In the genomic region with DNA sequence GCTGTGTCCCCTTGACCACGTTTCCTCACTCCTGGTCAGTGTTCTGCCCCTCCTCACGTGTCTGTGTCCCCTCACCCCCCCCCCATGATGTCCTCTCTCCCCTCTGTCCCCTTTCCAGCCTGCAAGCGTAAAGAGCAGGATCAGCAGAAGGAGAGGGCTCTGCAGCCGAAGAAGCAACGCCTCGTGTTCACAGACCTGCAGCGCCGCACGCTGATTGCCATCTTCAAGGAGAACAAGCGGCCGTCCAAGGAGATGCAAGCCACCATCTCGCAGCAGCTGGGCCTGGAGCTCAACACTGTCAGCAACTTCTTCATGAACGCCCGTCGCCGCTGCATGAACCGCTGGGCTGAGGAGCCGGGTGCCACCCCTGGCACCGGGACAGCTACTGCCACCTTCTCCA, we compare ENCODE assay signal across 11 mouse cellular contexts. TPM values are rescaled to one million over a fixed set of nuclear protein-coding genes. Genes with fewer than 3 reads are reported as not detected.
DNase-seq lines count a peak whose midpoint lies in the region; ATAC-seq and TF ChIP-seq lines count a peak whose summit lies in the region.
"Had no signal": no experiment of that assay in that cellular context is flagged by ENCODE, and none has a peak within 500 bp of the region (broad histone marks: within the 10 kb centered on the region; RNA-seq: fewer than 3 reads in every experiment).

No protein-coding gene starts in this region.

- TF ChIP-seq EP300 in stomach, postnatal 0 days (optimal IDR thresholded peaks at IDR 0.05) = no peak

- no peaks in the 10 kb centered on the region for H3K36me3 ChIP-seq in forebrain, embryonic 10.5 days (replicated peaks)
- H3K36me3 ChIP-seq in forebrain, embryonic 16.5 days (ENCODE audit: control insufficient read depth, insufficient read depth) = no peaks in the 10 kb centered on the region
- H3K36me3 ChIP-seq in stomach, embryonic 15.5 days = no peaks in the 10 kb centered on the region
- no peaks in the 10 kb centered on the region for H3K36me3 ChIP-seq in stomach, postnatal 0 days (ENCODE audit: control insufficient read depth, insufficient read depth, low read length)
- no peaks in the 10 kb centered on the region for H3K36me3 ChIP-seq in limb, embryonic 11.5 days (ENCODE audit: control insufficient read depth, insufficient read depth, low read length)
- H3K36me3 ChIP-seq in neural tube, embryonic 15.5 days = no peaks in the 10 kb centered on the region

- no peak for DNase-seq in forebrain, embryonic 10.5 days (ENCODE audit: extremely low spot score, low spot score)
- DNase-seq in stomach, postnatal 0 days (ENCODE audit: low spot score) = no peak
- DNase-seq in limb, embryonic 11.5 days (ENCODE audit: low spot score) = no peak
- no peak for DNase-seq in Muller cell, postnatal 12 days (ENCODE audit: inconsistent ontology term)
- DNase-seq in yolk sac, embryonic 10.5 days (ENCODE audit: low spot score) = no peak
- DNase-seq: right cerebral cortex, postnatal 25 days had no signal

- peak overlapping the region; percentile 72 for H3K27ac ChIP-seq in forebrain, embryonic 10.5 days
- H3K27ac ChIP-seq in forebrain, embryonic 16.5 days (ENCODE audit: low read length) = no peak overlapping the region
- H3K27ac ChIP-seq in stomach, embryonic 15.5 days = no peak overlapping the region
- no peak overlapping the region for H3K27ac ChIP-seq in stomach, postnatal 0 days (replicated peaks)
- no peak overlapping the region for H3K27ac ChIP-seq in limb, embryonic 11.5 days (replicated peaks; ENCODE audit: low read depth, low read length)
- no peak overlapping the region for H3K27ac ChIP-seq in neural tube, embryonic 15.5 days (replicated peaks)
- H3K27ac ChIP-seq: liver, embryonic 14.5 days had no signal

- H3K9me3 ChIP-seq in forebrain, embryonic 10.5 days = no peaks in the 10 kb centered on the region; the same call in 1 of the 2 replicates
- no peaks in the 10 kb centered on the region for H3K9me3 ChIP-seq in forebrain, embryonic 16.5 days (ENCODE audit: control insufficient read depth, low read length)
- no peaks in the 10 kb centered on the region for H3K9me3 ChIP-seq in stomach, embryonic 15.5 days
- no peaks in the 10 kb centered on the region for H3K9me3 ChIP-seq in stomach, postnatal 0 days (ENCODE audit: control insufficient read depth, low read length)
- H3K9me3 ChIP-seq in limb, embryonic 11.5 days (ENCODE audit: control insufficient read depth, low read length) = no peaks in the 10 kb centered on the region
- no peaks in the 10 kb centered on the region for H3K9me3 ChIP-seq in neural tube, embryonic 15.5 days (replicated peaks)

- peaks cover 68% of the 10 kb centered on the region for H3K27me3 ChIP-seq in forebrain, embryonic 10.5 days (ENCODE audit: poor library complexity, severe bottlenecking)
- peaks cover 10% of the 10 kb centered on the region for H3K27me3 ChIP-seq in forebrain, embryonic 16.5 days (replicated peaks; ENCODE audit: control insufficient read depth, insufficient read depth, low read length)
- H3K27me3 ChIP-seq in stomach, embryonic 15.5 days (replicated peaks) = peaks cover 39% of the 10 kb centered on the region
- no peaks in the 10 kb centered on the region; the same call in none of the 2 replicates for H3K27me3 ChIP-seq in stomach, postnatal 0 days (ENCODE audit: control insufficient read depth, insufficient read depth, low read length)
- H3K27me3 ChIP-seq in limb, embryonic 11.5 days (ENCODE audit: control insufficient read depth, insufficient read depth, low read length) = peaks cover 27% of the 10 kb centered on the region
- peaks cover 53% of the 10 kb centered on the region for H3K27me3 ChIP-seq in neural tube, embryonic 15.5 days (replicated peaks)

- peaks cover 35% of the 10 kb centered on the region for H3K4me1 ChIP-seq in forebrain, embryonic 10.5 days
- H3K4me1 ChIP-seq in forebrain, embryonic 16.5 days (replicated peaks; ENCODE audit: control insufficient read depth, insufficient read depth, low read length) = peaks cover 4% of the 10 kb centered on the region
- no peaks in the 10 kb centered on the region for H3K4me1 ChIP-seq in stomach, embryonic 15.5 days
- no peaks in the 10 kb centered on the region for H3K4me1 ChIP-seq in stomach, postnatal 0 days (replicated peaks; ENCODE audit: control insufficient read depth, insufficient read depth)
- H3K4me1 ChIP-seq in limb, embryonic 11.5 days (ENCODE audit: control insufficient read depth, insufficient read depth, low read length) = no peaks in the 10 kb centered on the region
- H3K4me1 ChIP-seq in neural tube, embryonic 15.5 days = peaks cover 18% of the 10 kb centered on the region; the same call in 1 of the 2 replicates

- H3K4me2 ChIP-seq in forebrain, embryonic 16.5 days (ENCODE audit: low read length) = no peak overlapping the region
- 0 out of 2 replicates have a peak overlapping the region, but pooled peaks have one; percentile 5 for H3K4me2 ChIP-seq in stomach, embryonic 15.5 days
- H3K4me2 ChIP-seq in stomach, postnatal 0 days (replicated peaks; ENCODE audit: low read depth) = no peak overlapping the region
- no peak overlapping the region for H3K4me2 ChIP-seq in limb, embryonic 11.5 days (ENCODE audit: low read depth, severe bottlenecking)
- H3K4me2 ChIP-seq in neural tube, embryonic 15.5 days = peak overlapping the region; percentile 43

- peak overlapping the region; percentile 34 for H3K4me3 ChIP-seq in forebrain, embryonic 10.5 days
- no peak overlapping the region for H3K4me3 ChIP-seq in forebrain, embryonic 16.5 days (replicated peaks; ENCODE audit: low read length)
- no peak overlapping the region for H3K4me3 ChIP-seq in stomach, embryonic 15.5 days (replicated peaks)
- no peak overlapping the region for H3K4me3 ChIP-seq in stomach, postnatal 0 days (ENCODE audit: low read depth, low read length)
- no peak overlapping the region for H3K4me3 ChIP-seq in limb, embryonic 11.5 days (ENCODE audit: low read depth, low read length)
- peak overlapping the region; percentile 14; the same call in 1 of the 2 replicates for H3K4me3 ChIP-seq in neural tube, embryonic 15.5 days (replicated peaks)

- no peak overlapping the region for H3K9ac ChIP-seq in forebrain, embryonic 16.5 days (replicated peaks; ENCODE audit: low read depth, low read length)
- no peak overlapping the region for H3K9ac ChIP-seq in stomach, embryonic 15.5 days
- H3K9ac ChIP-seq in stomach, postnatal 0 days (ENCODE audit: low read length) = no peak overlapping the region; the same call in 1 of the 2 replicates
- 0 out of 2 replicates have a peak overlapping the region, but pooled peaks have one; percentile 8 for H3K9ac ChIP-seq in limb, embryonic 11.5 days (ENCODE audit: low read length)
- H3K9ac ChIP-seq in neural tube, embryonic 15.5 days (replicated peaks) = no peak overlapping the region
- H3K9ac ChIP-seq: liver, embryonic 14.5 days had no signal

- 10% methylated on average over 19 of the region's 19 CpGs for WGBS in forebrain, embryonic 10.5 days
- WGBS in forebrain, embryonic 16.5 days = 7% methylated on average over 19 of the region's 19 CpGs
- 18% methylated on average over 19 of the region's 19 CpGs for WGBS in stomach, embryonic 15.5 days
- WGBS in stomach, postnatal 0 days = 11% methylated on average over 19 of the region's 19 CpGs
- 7% methylated on average over 19 of the region's 19 CpGs for WGBS in limb, embryonic 11.5 days
- WGBS in neural tube, embryonic 15.5 days = 7% methylated on average over 19 of the region's 19 CpGs

- no peak for ATAC-seq in forebrain, embryonic 16.5 days
- ATAC-seq in stomach, embryonic 15.5 days (ENCODE audit: insufficient read depth, low FRiP score, low read depth) = no peak
- ATAC-seq in stomach, postnatal 0 days (ENCODE audit: low FRiP score, low TSS enrichment) = no peak
- ATAC-seq in limb, embryonic 11.5 days (ENCODE audit: insufficient number of reproducible peaks, low FRiP score, low TSS enrichment, low read depth) = no peak
- no peak for ATAC-seq in neural tube, embryonic 15.5 days (ENCODE audit: low FRiP score)
- ATAC-seq: Patski had no signal

- no peak for TF ChIP-seq CTCF in stomach, postnatal 0 days (IDR thresholded peaks at IDR 0.05; ENCODE audit: low read depth)

RNA-seq across cellular contexts. Expression of a gene that starts 19.1 kb away (rescaled TPM):
- 0.05 and 0.07 TPM in 2 replicates for polyA plus RNA-seq in forebrain, embryonic 10.5 days (2016; fragmentation: Nextera tagmentation; extraction: Ambion mirVana)
- 0.07 and 0.46 TPM in 2 replicates for polyA plus RNA-seq in forebrain, embryonic 16.5 days (2015; fragmentation: Nextera tagmentation; extraction: Ambion mirVana)
- 0.18 and 0.21 TPM in 2 replicates for polyA plus RNA-seq in stomach, embryonic 15.5 days (2015; fragmentation: Nextera tagmentation; extraction: Ambion mirVana)
- polyA plus RNA-seq in stomach, postnatal 0 days (2015; fragmentation: Nextera tagmentation; extraction: Ambion mirVana) = 0.01 and 0.02 TPM in 2 replicates
- polyA plus RNA-seq in limb, embryonic 11.5 days (2014; fragmentation: Nextera tagmentation; extraction: Ambion mirVana) = not detected in 2 replicates
- polyA plus RNA-seq in neural tube, embryonic 15.5 days (2015; fragmentation: Nextera tagmentation; extraction: Ambion mirVana) = 0.63 and 1.0 TPM in 2 replicates
- polyA plus RNA-seq: Patski had no signal

RNA-seq across cellular contexts. Expression of a gene that starts 25.2 kb away (rescaled TPM):
- 0.51 and 0.71 TPM in 2 replicates for polyA plus RNA-seq in forebrain, embryonic 10.5 days (2016; fragmentation: Nextera tagmentation; extraction: Ambion mirVana)
- 0.16 and 0.23 TPM in 2 replicates for polyA plus RNA-seq in forebrain, embryonic 16.5 days (2015; fragmentation: Nextera tagmentation; extraction: Ambion mirVana)
- polyA plus RNA-seq in stomach, embryonic 15.5 days (2015; fragmentation: Nextera tagmentation; extraction: Ambion mirVana) = 0.19 and 0.32 TPM in 2 replicates
- polyA plus RNA-seq in stomach, postnatal 0 days (2015; fragmentation: Nextera tagmentation; extraction: Ambion mirVana) = 0.02 and 0.10 TPM in 2 replicates
- polyA plus RNA-seq in limb, embryonic 11.5 days (2014; fragmentation: Nextera tagmentation; extraction: Ambion mirVana) = 0.37 and 0.48 TPM in 2 replicates
- polyA plus RNA-seq in neural tube, embryonic 15.5 days (2015; fragmentation: Nextera tagmentation; extraction: Ambion mirVana) = 1.4 and 1.5 TPM in 2 replicates

RNA-seq across cellular contexts. Expression of a gene that starts 47.6 kb away (rescaled TPM):
- 32.8 and 34.8 TPM in 2 replicates for polyA plus RNA-seq in forebrain, embryonic 10.5 days (2016; fragmentation: Nextera tagmentation; extraction: Ambion mirVana)
- polyA plus RNA-seq in forebrain, embryonic 16.5 days (2015; fragmentation: Nextera tagmentation; extraction: Ambion mirVana) = 28.1 and 30.3 TPM in 2 replicates
- polyA plus RNA-seq in stomach, embryonic 15.5 days (2015; fragmentation: Nextera tagmentation; extraction: Ambion mirVana) = 23.2 and 23.3 TPM in 2 replicates
- polyA plus RNA-seq in stomach, postnatal 0 days (2015; fragmentation: Nextera tagmentation; extraction: Ambion mirVana) = 7.1 and 8.5 TPM in 2 replicates
- polyA plus RNA-seq in limb, embryonic 11.5 days (2014; fragmentation: Nextera tagmentation; extraction: Ambion mirVana) = 27.2 and 32.6 TPM in 2 replicates
- 29.5 TPM in 2 replicates for polyA plus RNA-seq in neural tube, embryonic 15.5 days (2015; fragmentation: Nextera tagmentation; extraction: Ambion mirVana)

Comparison
In these comparisons a context has a peak if more than half of its experiments do, and no peak if none do; other contexts are left out.
1. H3K4me3 ChIP-seq: peak in forebrain, embryonic 10.5 days (single experiment) and neural tube, embryonic 15.5 days (single experiment); none in forebrain, embryonic 16.5 days (single experiment), stomach, embryonic 15.5 days (single experiment), stomach, postnatal 0 days (single experiment) and limb, embryonic 11.5 days (single experiment).
2. H3K4me2 ChIP-seq: peak in stomach, embryonic 15.5 days (single experiment) and neural tube, embryonic 15.5 days (single experiment); none in forebrain, embryonic 16.5 days (single experiment), stomach, postnatal 0 days (single experiment) and limb, embryonic 11.5 days (single experiment).